Mouse (Mus musculus): ENCODE measurements around the gene Ebp. TPM values are rescaled to one million over a fixed set of nuclear protein-coding genes. Genes with fewer than 3 reads are reported as not detected.

Ebp gene
- polyA plus RNA-seq, 1 experiment from 2014 or later, result 30.5 TPM

DNA sequence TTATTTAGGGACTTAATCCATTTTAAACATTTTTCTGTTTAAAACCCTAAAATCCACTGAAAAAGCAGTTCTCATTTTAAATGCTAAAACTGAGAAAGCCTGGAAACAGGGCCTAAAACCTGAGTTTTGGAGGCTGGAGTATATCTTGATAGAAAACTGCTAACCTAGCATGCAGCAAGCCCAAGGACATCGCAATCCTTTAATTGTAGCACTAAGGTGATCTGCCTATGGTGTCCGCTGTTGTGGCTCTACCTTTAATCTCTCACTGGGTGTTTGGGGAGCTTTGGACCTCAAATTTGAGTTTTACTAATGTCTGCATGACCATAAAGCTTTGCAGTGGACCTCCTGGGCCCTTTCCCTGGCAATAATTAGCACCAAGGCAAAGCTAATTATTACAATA lies 52.9 kb downstream of the Ebp start:
- no peak for TF ChIP-seq CTCF (IDR thresholded peaks at IDR 0.05; ENCODE audit: low read depth)
- Histone ChIP-seq H3K4me2 (no peak overlapping the region), H3K36me3 (ENCODE audit: insufficient read depth) (peaks cover 63% of the 10 kb centered on the region), H3K9me3 (ENCODE audit: low read depth, low read length) (no peaks in the 10 kb centered on the region), H3K4me3 (ENCODE audit: low read depth, low read length) (no peak overlapping the region), H3K4me1 (ENCODE audit: insufficient read depth) (no peaks in the 10 kb centered on the region), H3K9ac (no peak overlapping the region), H3K27ac (ENCODE audit: low read depth) (no peak overlapping the region), H3K27me3 (ENCODE audit: insufficient read depth, low read length) (no peaks in the 10 kb centered on the region)
- ATAC-seq (ENCODE audit: insufficient read depth), result no peak
- no peak for DNase-seq
- WGBS, result 97% methylated on average over 2 of the region's 2 CpGs

DNA sequence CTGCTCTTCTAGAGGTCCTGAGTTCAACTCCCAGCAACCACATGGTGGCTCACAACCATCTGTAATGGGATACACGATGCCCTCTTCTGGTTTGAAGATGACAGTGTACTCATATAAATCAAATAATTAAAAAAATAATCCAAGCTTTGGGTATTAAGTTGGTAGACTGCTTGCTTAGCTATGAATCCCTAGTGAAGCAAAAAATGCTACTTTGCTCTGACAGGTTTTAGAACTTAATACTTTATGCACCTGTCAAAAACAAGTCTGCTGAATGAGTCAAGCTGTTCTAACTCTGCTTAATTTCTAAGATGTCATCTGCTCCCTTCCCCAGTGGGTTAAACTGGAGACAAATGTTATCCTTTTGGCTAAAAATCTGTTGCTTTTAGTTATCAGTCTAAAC lies 53.8 kb downstream of the Ebp start:
- Histone ChIP-seq H3K4me3 (ENCODE audit: low read depth, low read length) (no peak overlapping the region), H3K4me1 (ENCODE audit: insufficient read depth) (no peaks in the 10 kb centered on the region), H3K36me3 (ENCODE audit: insufficient read depth) (peaks cover 62% of the 10 kb centered on the region), H3K27me3 (ENCODE audit: insufficient read depth, low read length) (no peaks in the 10 kb centered on the region), H3K9me3 (ENCODE audit: low read depth, low read length) (no peaks in the 10 kb centered on the region), H3K4me2 (no peak overlapping the region), H3K27ac (ENCODE audit: low read depth) (no peak overlapping the region), H3K9ac (no peak overlapping the region)
- WGBS, result 44% methylated on average over 1 of the region's 1 CpGs
- ATAC-seq (ENCODE audit: insufficient read depth) (no peak), DNase-seq (no peak)
- TF ChIP-seq CTCF (IDR thresholded peaks at IDR 0.05; ENCODE audit: low read depth), result no peak

DNA sequence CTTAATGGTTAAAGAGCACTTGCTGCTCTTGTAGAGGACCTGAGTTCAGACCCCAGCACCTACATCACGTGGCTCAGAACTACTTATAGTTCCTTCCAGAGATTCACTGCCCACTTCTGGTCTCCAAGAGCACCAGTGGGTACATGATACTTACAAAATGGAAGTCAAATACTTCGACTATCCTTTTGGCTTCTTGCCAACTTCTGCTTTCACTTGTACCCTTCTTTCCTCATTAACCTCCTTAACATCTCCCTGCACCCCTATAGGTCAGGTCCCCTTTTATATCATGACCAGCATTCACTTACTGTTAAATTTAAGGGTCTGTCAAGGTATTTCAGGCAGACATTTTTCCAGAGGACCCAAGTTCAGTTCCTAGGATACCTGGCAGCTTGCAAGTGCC lies 57.4 kb downstream of the Ebp start:
- no peak overlapping the region for H3K9ac ChIP-seq
- H3K36me3 ChIP-seq (ENCODE audit: insufficient read depth), result peaks cover 32% of the 10 kb centered on the region
- no peaks in the 10 kb centered on the region for H3K27me3 ChIP-seq (ENCODE audit: insufficient read depth, low read length)
- DNase-seq (peak; percentile 51), ATAC-seq (ENCODE audit: insufficient read depth) (no peak)
- H3K4me3 ChIP-seq (ENCODE audit: low read depth, low read length), result no peak overlapping the region
- H3K27ac ChIP-seq (ENCODE audit: low read depth), result no peak overlapping the region
- no peaks in the 10 kb centered on the region for H3K9me3 ChIP-seq (ENCODE audit: low read depth, low read length)
- no peak for TF ChIP-seq CTCF (IDR thresholded peaks at IDR 0.05; ENCODE audit: low read depth)
- 46% methylated on average over 2 of the region's 2 CpGs for WGBS
- H3K4me2 ChIP-seq, result no peak overlapping the region
- no peaks in the 10 kb centered on the region for H3K4me1 ChIP-seq (ENCODE audit: insufficient read depth)

Other genes with a start within 250 kb of the Ebp start
- 23.7 and 29.1 TPM in 2 replicates for gene Hdac6, start 245.6 kb downstream of the Ebp start, polyA plus RNA-seq (2014; fragmentation: Nextera tagmentation; extraction: Ambion mirVana)
- 1.1 and 1.6 TPM in 2 replicates for gene Gata1, start 215.4 kb downstream of the Ebp start, polyA plus RNA-seq (2014; fragmentation: Nextera tagmentation; extraction: Ambion mirVana)
- gene Glod5, start 175.0 kb downstream of the Ebp start, polyA plus RNA-seq (2014; fragmentation: Nextera tagmentation; extraction: Ambion mirVana), result not detected in 2 replicates
- gene Suv39h1, start 118.8 kb downstream of the Ebp start, polyA plus RNA-seq (2014; fragmentation: Nextera tagmentation; extraction: Ambion mirVana), result 71.6 and 74.3 TPM in 2 replicates
- gene Was, start 103.0 kb downstream of the Ebp start, polyA plus RNA-seq (2014; fragmentation: Nextera tagmentation; extraction: Ambion mirVana), result 0.43 and 0.60 TPM in 2 replicates
- 20.8 and 21.8 TPM in 2 replicates for gene Wdr13, start 60.6 kb downstream of the Ebp start, polyA plus RNA-seq (2014; fragmentation: Nextera tagmentation; extraction: Ambion mirVana)
- 589 and 659 TPM in 2 replicates for gene Rbm3, start 47.6 kb downstream of the Ebp start, polyA plus RNA-seq (2014; fragmentation: Nextera tagmentation; extraction: Ambion mirVana)
- 12.4 and 12.6 TPM in 2 replicates for gene Tbc1d25, start 17.3 kb downstream of the Ebp start, polyA plus RNA-seq (2014; fragmentation: Nextera tagmentation; extraction: Ambion mirVana)
- 10.4 and 10.6 TPM in 2 replicates for gene Porcn, start 13.0 kb upstream of the Ebp start, polyA plus RNA-seq (2014; fragmentation: Nextera tagmentation; extraction: Ambion mirVana)
- 52.9 and 53.7 TPM in 2 replicates for gene Ftsj1, start 58.9 kb upstream of the Ebp start, polyA plus RNA-seq (2014; fragmentation: Nextera tagmentation; extraction: Ambion mirVana)
- gene Slc38a5, start 77.6 kb upstream of the Ebp start, polyA plus RNA-seq (2014; fragmentation: Nextera tagmentation; extraction: Ambion mirVana), result 92.9 and 105 TPM in 2 replicates
- gene Ssxb10, start 133.9 kb upstream of the Ebp start, polyA plus RNA-seq (2014; fragmentation: Nextera tagmentation; extraction: Ambion mirVana), result not detected in 2 replicates
- gene Ssxb9, start 173.5 kb upstream of the Ebp start, polyA plus RNA-seq (2014; fragmentation: Nextera tagmentation; extraction: Ambion mirVana), result not detected in 2 replicates
- not detected in 2 replicates for gene Ssxb1, start 219.8 kb upstream of the Ebp start, polyA plus RNA-seq (2014; fragmentation: Nextera tagmentation; extraction: Ambion mirVana)